Mouse (Mus musculus) G1E (cell line): ENCODE results near the gene Prkar1a.

ENCODE experiments used
- CTCF ChIP-seq: IDR thresholded peaks from 2 replicates; pipeline ENCODE4 v1.5.1; 2012; ENCODE audit warnings: low read depth, low read length, inconsistent platforms, mixed read lengths
- GATA1 ChIP-seq: IDR thresholded peaks from 2 replicates; pipeline ENCODE4 v1.6.1; 2012; ENCODE audit warnings: borderline replicate concordance, low read length, inconsistent platforms, mixed read lengths

DNA sequence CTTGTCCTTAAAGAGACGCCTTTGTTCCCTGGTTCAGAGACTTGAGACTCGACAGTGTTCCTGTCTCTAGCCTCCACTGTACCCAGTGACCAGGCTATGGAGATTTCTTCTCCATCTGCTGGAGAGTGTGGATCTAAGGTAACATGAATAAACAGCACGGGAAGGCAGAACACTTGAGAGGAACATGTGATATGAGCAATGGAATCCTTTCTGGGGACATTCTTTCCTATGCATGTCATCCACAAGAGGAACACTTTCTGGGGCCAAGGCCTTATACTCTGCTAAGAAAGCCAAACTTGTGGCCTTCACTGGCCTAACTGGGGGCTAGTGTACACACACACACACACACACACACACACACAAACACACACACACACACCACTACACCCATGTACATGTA lies 32.4 kb downstream of the Prkar1a start:
- TF ChIP-seq CTCF (no peak), GATA1 (no peak)
